In genomic region chr4:62621880-62622675, GRCm38 (mm10) we compare ENCODE assay signal across 9 mouse cellular contexts.
DNase-seq lines count a peak whose midpoint lies in the region; ATAC-seq lines count a peak whose summit lies in the region.
"Had no signal": no experiment of that assay in that cellular context is flagged by ENCODE, and none has a peak within 500 bp of the region (broad histone marks: within the 10 kb centered on the region; RNA-seq: fewer than 3 reads in every experiment).

No protein-coding gene starts in this region.

- peak overlapping the region; percentile 45 for H3K4me2 ChIP-seq in kidney, embryonic 15.5 days
- H3K4me2 ChIP-seq in heart, embryonic 11.5 days = peak overlapping the region; percentile 58
- H3K4me2 ChIP-seq in neural tube, embryonic 13.5 days = peak overlapping the region; percentile 28; the same call in 1 of the 2 replicates

- DNase-seq in kidney, adult 9 months = no peak
- peak; percentile 45 to 63 for DNase-seq in kidney, postnatal 36 days
- DNase-seq in frontal cortex, postnatal 10 days (ENCODE audit: low spot score in 2 of 2) = no peak
- DNase-seq in left cerebral cortex, adult 18-20 months (ENCODE audit: low spot score in 2 of 2) = no peak
- DNase-seq: cerebellum, adult 18-20 months had no signal

- peak overlapping the region; percentile 91 for H3K27ac ChIP-seq in kidney, embryonic 15.5 days
- H3K27ac ChIP-seq in heart, embryonic 11.5 days (ENCODE audit: low read depth, low read length) = peak overlapping the region; percentile 85
- H3K27ac ChIP-seq in neural tube, embryonic 13.5 days (replicated peaks) = peak overlapping the region; percentile 57

- peak; percentile 30; the same call in 1 of the 2 replicates for ATAC-seq in kidney, embryonic 15.5 days (replicated peaks; ENCODE audit: low FRiP score)
- ATAC-seq in heart, embryonic 11.5 days (replicated peaks; ENCODE audit: insufficient number of reproducible peaks, low FRiP score, low TSS enrichment) = no peak
- no peak for ATAC-seq in neural tube, embryonic 13.5 days (ENCODE audit: low read depth)
- no peak for ATAC-seq in cerebellum, adult (ENCODE audit: insufficient number of reproducible peaks, low FRiP score, low TSS enrichment)

- peaks cover 76% of the 10 kb centered on the region for H3K4me1 ChIP-seq in kidney, embryonic 15.5 days
- H3K4me1 ChIP-seq in heart, embryonic 11.5 days (ENCODE audit: control insufficient read depth, insufficient read depth, low read length) = peaks cover 43% of the 10 kb centered on the region
- H3K4me1 ChIP-seq in neural tube, embryonic 13.5 days (replicated peaks) = peaks cover 88% of the 10 kb centered on the region

- 55% methylated on average over 14 of the region's 14 CpGs for WGBS in kidney, embryonic 15.5 days
- WGBS in heart, embryonic 11.5 days (ENCODE audit: insufficient replicate concordance) = 52% methylated on average over 14 of the region's 14 CpGs
- WGBS in neural tube, embryonic 13.5 days = 73% methylated on average over 14 of the region's 14 CpGs

- 0 out of 2 replicates have a peak overlapping the region, but pooled peaks have one; percentile 2 for H3K9ac ChIP-seq in kidney, embryonic 15.5 days
- H3K9ac ChIP-seq in heart, embryonic 11.5 days (ENCODE audit: low read depth, low read length) = peak overlapping the region; percentile 64
- peak overlapping the region; percentile 47 for H3K9ac ChIP-seq in neural tube, embryonic 13.5 days

- peaks cover 13% of the 10 kb centered on the region; the same call in 1 of the 2 replicates for H3K36me3 ChIP-seq in kidney, embryonic 15.5 days
- no peaks in the 10 kb centered on the region for H3K36me3 ChIP-seq in heart, embryonic 11.5 days (ENCODE audit: control insufficient read depth, insufficient read depth, low read length)
- H3K36me3 ChIP-seq in neural tube, embryonic 13.5 days = no peaks in the 10 kb centered on the region

- peak overlapping the region; percentile 33 for H3K4me3 ChIP-seq in kidney, embryonic 15.5 days (replicated peaks)
- peak overlapping the region; percentile 45 for H3K4me3 ChIP-seq in heart, embryonic 11.5 days (ENCODE audit: low read depth, low read length)
- H3K4me3 ChIP-seq in neural tube, embryonic 13.5 days = no peak overlapping the region

- no peaks in the 10 kb centered on the region for H3K9me3 ChIP-seq in kidney, embryonic 15.5 days (replicated peaks)
- no peaks in the 10 kb centered on the region for H3K9me3 ChIP-seq in heart, embryonic 11.5 days (replicated peaks; ENCODE audit: control insufficient read depth, low read length)
- H3K9me3 ChIP-seq in neural tube, embryonic 13.5 days = no peaks in the 10 kb centered on the region

- 0 out of 2 replicates have a peak, but pooled peaks cover 4% of the 10 kb centered on the region for H3K27me3 ChIP-seq in kidney, embryonic 15.5 days
- peaks cover 36% of the 10 kb centered on the region for H3K27me3 ChIP-seq in heart, embryonic 11.5 days (ENCODE audit: control insufficient read depth, insufficient read depth, low read length)
- no peaks in the 10 kb centered on the region for H3K27me3 ChIP-seq in neural tube, embryonic 13.5 days

Comparison
In these comparisons a context has a peak if more than half of its experiments do, and no peak if none do; other contexts are left out.
1. DNase-seq: peak in kidney, postnatal 36 days (2 of 2); none in kidney, adult 9 months (single experiment), frontal cortex, postnatal 10 days (0 of 2) and left cerebral cortex, adult 18-20 months (0 of 2).
2. H3K9ac ChIP-seq: peak in every context shown above with its lines; median percentile 64 in heart, embryonic 11.5 days; 47 in neural tube, embryonic 13.5 days; 2 in kidney, embryonic 15.5 days.
3. Peak in every context shown above with its lines, with median percentiles within 50 percentile points of each other: H3K27ac ChIP-seq and H3K4me2 ChIP-seq.